In genomic region chr3:26102271-26102670, GRCm38 (mm10) we compare ENCODE assay signal across 14 mouse cellular contexts.
"Had no signal": no experiment of that assay in that cellular context is flagged by ENCODE, and none has a peak within 500 bp of the region (broad histone marks: within the 10 kb centered on the region; RNA-seq: fewer than 3 reads in every experiment).

No protein-coding gene starts in this region.

- DNase-seq: cerebellum, adult 8-10 months; cerebellum, adult 9-11 months; cerebellum, postnatal 10 days; cerebellum, postnatal 14 days; cerebellum, postnatal 36 days; embryo, embryonic 11 days; forebrain, postnatal 0 days; gastrocnemius, adult 2 months; gastrocnemius, postnatal 10 days; gastrocnemius, postnatal 14 days; gastrocnemius, postnatal 25 days; gastrocnemius, postnatal 36 days; heart, adult 18-20 months; heart, adult 2 months had no signal
